Mouse (Mus musculus) erythroblast, embryonic 14.5 days (primary cell): Measurements from ENCODE around the gene Eif3f. TPM values are rescaled to one million over a fixed set of nuclear protein-coding genes. Genes with fewer than 3 reads are reported as not detected.

Experiments used
- H3K27me3 ChIP-seq: 2 replicates; pipeline ENCODE4 v1.6.1; 2012; ENCODE audit warnings: inconsistent platforms; ENCODE audit not compliant: control insufficient read depth
- H3K36me3 ChIP-seq: 2 replicates; pipeline ENCODE4 v1.6.1; 2012; ENCODE audit warnings: mild to moderate bottlenecking, inconsistent platforms; ENCODE audit not compliant: control insufficient read depth
- H3K4me1 ChIP-seq: 2 replicates; pipeline ENCODE4 v1.6.1; 2012; ENCODE audit warnings: inconsistent platforms; ENCODE audit not compliant: control insufficient read depth
- H3K4me3 ChIP-seq: replicated peaks from 2 replicates; pipeline ENCODE3; 2012; ENCODE audit warnings: moderate library complexity, mild to moderate bottlenecking, inconsistent platforms
- H3K9me3 ChIP-seq: 2 replicates; pipeline ENCODE4 v1.6.1; 2012; ENCODE audit warnings: low read length, inconsistent platforms, mixed read lengths; ENCODE audit not compliant: control insufficient read depth
- GATA1 ChIP-seq: IDR thresholded peaks from 2 replicates; pipeline ENCODE4 v1.6.1; 2012; ENCODE audit warnings: low read length, inconsistent platforms, mixed read lengths
- TAL1 ChIP-seq: IDR thresholded peaks from 3 replicates; pipeline ENCODE4 v1.6.1; 2012; ENCODE audit warnings: low read length, inconsistent platforms, mixed read lengths
- polyA plus RNA-seq: library from polyadenylated mRNA; stranded (reverse); fragments of >175 nt; gene quantifications from 2 replicates; pipeline ENCODE4 v1.2.3, GENCODE M21; 2012

Eif3f gene
- polyA plus RNA-seq: 37.1 and 38.6 TPM in 2 replicates

DNA sequence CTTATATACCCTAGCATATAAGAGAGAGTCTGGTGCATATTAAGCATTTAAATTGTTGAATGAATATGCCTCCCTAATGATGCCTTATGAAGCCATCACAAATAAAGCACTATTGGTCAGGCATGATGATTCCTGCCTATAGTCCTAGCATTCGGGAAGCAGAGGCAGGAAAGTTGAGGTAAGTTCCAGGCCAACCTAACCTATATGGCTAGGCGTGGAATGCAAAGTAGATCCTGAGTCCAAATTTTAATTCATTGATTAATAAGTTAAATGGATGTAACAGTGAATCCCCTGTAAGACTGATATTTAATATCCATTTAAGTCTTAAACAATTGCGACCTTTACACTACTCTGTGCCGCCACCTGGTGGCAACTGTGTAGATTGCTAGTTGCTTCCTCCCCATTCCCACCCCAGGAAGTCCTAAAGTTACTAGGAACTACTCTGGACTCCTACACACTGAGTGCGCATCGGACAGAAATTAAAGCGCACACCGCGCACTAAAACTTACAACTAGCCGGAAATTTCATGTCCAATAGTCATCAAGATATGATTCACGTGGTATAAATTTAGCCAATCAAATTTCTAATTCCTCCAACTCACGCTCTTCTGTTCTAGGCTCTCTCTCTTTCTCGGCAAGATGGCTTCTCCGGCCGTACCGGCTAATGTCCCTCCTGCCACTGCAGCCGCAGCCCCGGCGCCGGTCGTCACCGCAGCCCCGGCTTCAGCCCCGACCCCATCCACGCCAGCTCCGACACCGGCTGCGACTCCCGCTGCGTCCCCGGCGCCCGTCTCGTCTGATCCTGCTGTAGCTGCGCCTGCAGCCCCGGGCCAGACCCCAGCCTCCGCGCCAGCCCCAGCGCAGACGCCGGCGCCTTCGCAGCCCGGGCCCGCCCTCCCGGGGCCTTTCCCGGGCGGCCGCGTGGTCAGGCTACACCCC lies at the start of gene Eif3f:
Eif3f (plus strand) TSS at position 624 of the 938 bp plus-strand sequence.
- peaks cover 37% of the 10 kb centered on the region for H3K36me3 ChIP-seq
- H3K4me3 ChIP-seq: peak within 1 kb of the TSS; percentile 81
- TF ChIP-seq GATA1 (no peak), TAL1 (no peak)
- peaks cover 5% of the 10 kb centered on the region; the same call in 1 of the 2 replicates for H3K27me3 ChIP-seq
- H3K9me3 ChIP-seq: no peaks in the 10 kb centered on the region
- peaks cover 24% of the 10 kb centered on the region for H3K4me1 ChIP-seq

DNA sequence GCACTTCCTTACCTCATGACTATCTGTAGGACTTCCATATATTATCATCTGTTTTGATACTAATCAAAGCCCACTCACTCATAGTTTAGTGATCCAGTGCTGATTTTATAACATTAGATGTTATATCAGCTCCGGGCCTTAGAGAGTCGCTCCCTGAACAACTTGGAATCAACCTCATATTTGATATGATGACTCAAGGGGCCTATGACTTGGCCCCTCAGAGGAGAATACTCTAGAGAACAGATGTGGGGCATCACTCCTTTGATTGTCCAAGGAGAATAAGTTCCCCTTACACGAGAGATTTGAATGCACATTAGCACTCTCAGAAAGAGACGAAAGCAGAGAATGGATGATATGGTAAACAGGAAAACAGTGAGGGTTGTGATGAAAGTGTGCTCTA lies 49.3 kb upstream of the Eif3f start, which contains the start of gene Olfr518:
Olfr518 (minus strand) TSS at position 101 of the 400 bp plus-strand sequence.
- Histone ChIP-seq H3K4me3 (no peak within 1 kb of the TSS), H3K4me1 (no peaks in the 10 kb centered on the region), H3K27me3 (no peaks in the 10 kb centered on the region), H3K36me3 (no peaks in the 10 kb centered on the region), H3K9me3 (no peaks in the 10 kb centered on the region)
- TF ChIP-seq TAL1: no peak
- TF ChIP-seq GATA1: no peak

DNA sequence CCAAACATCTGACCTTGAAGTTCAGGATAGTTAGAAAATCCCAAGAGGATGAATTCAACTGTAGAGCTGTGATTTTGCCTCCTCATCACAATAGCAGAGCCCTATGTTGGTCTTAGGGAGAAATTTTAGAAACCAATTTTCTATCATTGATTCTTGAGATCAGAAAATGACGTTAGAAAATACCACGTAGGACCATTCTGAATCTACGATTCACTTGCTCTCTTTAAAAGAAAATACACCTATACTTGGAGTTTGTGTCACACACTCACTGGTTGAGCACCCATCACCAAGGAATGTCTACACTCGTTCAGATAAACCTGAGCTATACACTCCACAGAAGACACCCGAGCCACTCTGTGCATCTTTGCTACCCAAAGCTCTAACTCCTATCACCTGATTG lies 39.9 kb upstream of the Eif3f start, which contains the start of gene Olfr519:
Olfr519 (minus strand) TSS at position 101 of the 400 bp plus-strand sequence.
- H3K27me3 ChIP-seq: no peaks in the 10 kb centered on the region
- H3K4me1 ChIP-seq: no peaks in the 10 kb centered on the region
- no peak for TF ChIP-seq GATA1
- no peak for TF ChIP-seq TAL1
- H3K9me3 ChIP-seq: no peaks in the 10 kb centered on the region
- H3K36me3 ChIP-seq: no peaks in the 10 kb centered on the region
- H3K4me3 ChIP-seq: no peak within 1 kb of the TSS

DNA sequence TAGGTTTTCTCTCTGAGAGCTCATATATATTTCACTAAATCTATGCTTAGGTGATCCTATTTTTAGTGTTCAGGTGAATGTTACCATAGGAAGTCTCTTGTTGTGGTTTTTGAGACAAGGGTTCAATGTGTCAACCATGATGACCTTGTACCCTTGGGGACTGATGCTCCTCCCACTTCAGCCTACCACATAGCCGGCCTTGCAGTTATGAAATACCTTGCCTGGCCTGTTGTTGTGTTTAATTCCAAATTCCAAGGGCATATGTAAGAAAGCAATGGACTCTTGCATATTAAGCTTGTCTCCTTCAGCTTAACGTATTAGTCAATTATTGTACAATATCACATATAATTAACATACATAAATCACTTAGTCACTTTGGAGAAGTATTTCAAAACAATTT lies 30.2 kb upstream of the Eif3f start:
- TF ChIP-seq GATA1 (no peak), TAL1 (no peak)
- no peaks in the 10 kb centered on the region for H3K9me3 ChIP-seq
- no peak overlapping the region for H3K4me3 ChIP-seq
- H3K27me3 ChIP-seq: no peaks in the 10 kb centered on the region
- H3K36me3 ChIP-seq: no peaks in the 10 kb centered on the region
- no peaks in the 10 kb centered on the region for H3K4me1 ChIP-seq

DNA sequence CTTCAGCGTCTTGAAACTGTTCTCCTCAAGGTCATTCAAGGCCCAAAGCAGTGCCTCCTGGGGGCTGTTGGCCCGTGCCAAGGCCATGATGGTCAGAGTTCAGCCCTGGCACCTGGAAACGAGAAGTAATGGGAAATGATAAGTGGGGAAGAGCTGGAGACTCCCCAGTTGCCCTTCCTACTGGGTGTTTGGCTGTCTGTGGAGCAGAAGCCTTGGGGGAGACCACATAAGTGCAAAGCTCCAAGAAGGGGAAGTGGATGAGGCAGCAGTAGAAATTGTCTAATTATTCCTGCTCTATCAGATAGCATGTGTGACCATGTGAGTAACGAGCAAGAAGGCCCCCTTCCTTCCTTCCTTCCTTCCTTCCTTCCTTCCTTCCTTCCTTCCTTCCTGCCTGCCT lies 7.2 kb upstream of the Eif3f start:
- no peaks in the 10 kb centered on the region for H3K36me3 ChIP-seq
- TF ChIP-seq TAL1 (no peak), GATA1 (no peak)
- H3K4me1 ChIP-seq: no peaks in the 10 kb centered on the region
- no peak overlapping the region for H3K4me3 ChIP-seq
- peaks cover 3% of the 10 kb centered on the region; the same call in 1 of the 2 replicates for H3K27me3 ChIP-seq
- no peaks in the 10 kb centered on the region; the same call in 1 of the 2 replicates for H3K9me3 ChIP-seq

DNA sequence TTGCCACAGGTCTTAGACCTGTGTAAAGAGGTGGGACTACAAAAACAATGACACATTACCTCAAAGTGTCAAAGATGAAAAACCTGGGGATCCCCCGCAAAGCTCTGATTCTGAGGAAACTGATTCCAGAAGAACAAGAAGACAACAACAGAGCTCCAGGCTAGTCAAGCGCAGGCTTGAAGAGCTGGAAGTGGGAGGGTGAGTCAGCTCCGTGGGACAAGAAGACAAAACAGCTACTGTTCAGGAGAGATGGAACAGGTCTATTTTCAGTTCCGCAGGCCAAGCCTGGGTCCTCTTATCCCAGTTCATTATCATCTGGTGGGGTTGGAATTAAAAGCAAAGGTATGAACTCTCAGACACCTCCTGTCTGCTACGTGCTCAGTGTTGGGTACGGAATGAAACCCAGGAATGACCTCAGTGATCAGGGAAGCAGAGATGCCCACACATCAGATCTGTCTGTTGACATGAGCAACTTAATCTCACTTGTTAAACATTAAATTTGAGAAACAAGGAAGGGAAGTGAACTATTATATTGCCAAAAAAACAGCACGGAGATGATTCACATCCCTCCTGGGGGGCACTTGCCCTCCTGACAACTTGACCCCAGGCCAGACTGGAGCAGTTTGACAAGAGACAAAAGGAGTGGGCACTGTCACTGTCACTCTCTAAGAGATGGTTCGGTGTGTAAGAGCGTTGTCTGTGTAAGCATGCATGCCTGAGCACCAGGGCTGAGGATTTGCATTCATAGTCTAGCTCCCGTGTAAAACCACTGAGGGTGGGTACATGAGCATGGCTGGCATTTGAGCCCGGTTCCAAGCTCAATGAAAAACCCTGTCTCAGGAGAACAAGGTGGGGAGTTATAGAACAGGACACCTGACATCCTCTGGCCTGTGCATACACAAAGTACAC lies 5.7 kb upstream of the Eif3f start:
- Histone ChIP-seq H3K9me3 (no peaks in the 10 kb centered on the region; the same call in 1 of the 2 replicates), H3K27me3 (peaks cover 5% of the 10 kb centered on the region; the same call in 1 of the 2 replicates), H3K4me3 (no peak overlapping the region), H3K36me3 (no peaks in the 10 kb centered on the region), H3K4me1 (no peaks in the 10 kb centered on the region)
- TF ChIP-seq TAL1 (no peak), GATA1 (no peak)

DNA sequence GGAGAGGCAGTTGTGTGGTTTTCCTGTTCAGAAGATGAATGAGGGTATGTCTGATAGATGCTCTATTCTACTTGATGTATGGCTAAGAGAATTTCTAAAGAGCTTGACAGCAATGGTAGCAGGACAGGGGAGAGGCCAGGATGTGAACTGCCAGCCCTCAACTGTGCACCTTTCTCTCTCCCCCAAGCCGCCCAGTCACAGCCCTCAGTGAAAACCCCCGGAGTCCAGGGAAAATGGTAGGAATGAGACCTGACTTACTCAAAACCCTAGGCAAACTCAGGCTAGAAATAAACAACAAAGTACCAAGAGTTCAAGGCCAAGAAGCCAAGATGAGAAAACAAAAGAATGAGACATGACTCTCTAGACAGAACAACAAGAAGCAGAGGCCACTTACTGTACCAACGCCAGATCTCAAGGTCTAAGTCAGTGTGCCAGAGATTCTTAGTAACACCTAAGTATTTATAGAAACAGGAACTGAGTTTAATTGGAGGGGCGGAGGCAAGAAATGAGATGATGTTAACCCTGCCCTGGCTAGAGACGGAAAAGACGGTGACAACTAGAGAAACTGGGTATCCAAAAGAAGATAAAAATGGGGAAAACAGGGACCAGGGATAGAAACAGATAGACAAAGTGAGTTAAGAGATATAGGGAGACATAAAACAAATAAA lies 4.4 kb upstream of the Eif3f start, which contains the start of gene Nlrp10:
Nlrp10 (minus strand) TSS at position 453 of the 668 bp plus-strand sequence.
- TF ChIP-seq GATA1 (no peak), TAL1 (no peak)
- no peaks in the 10 kb centered on the region; the same call in 1 of the 2 replicates for H3K9me3 ChIP-seq
- peaks cover 5% of the 10 kb centered on the region; the same call in 1 of the 2 replicates for H3K27me3 ChIP-seq
- H3K4me3 ChIP-seq: no peak within 1 kb of the TSS
- H3K4me1 ChIP-seq: peaks cover 6% of the 10 kb centered on the region
- H3K36me3 ChIP-seq: no peaks in the 10 kb centered on the region

DNA sequence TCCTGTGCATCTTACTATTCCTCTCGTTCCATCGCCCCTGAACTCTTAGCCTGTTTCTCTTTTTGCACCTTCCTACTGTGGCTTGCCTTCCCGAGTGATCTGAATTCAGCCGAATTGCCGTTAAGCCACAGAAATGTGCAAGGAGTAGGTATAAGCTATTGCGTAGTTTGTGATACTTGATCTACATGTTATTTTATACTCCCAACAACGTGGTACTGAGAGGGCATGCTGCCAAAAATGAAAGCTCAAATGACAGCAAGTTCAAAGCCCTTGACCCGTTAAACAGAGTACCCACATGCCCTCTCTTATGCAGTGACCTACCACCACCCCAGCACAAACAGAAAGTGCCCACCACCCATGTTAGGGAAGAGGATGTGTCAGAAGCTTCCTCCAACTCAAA lies 619 bp downstream of the Eif3f start:
- peaks cover 5% of the 10 kb centered on the region; the same call in 1 of the 2 replicates for H3K27me3 ChIP-seq
- H3K36me3 ChIP-seq: peaks cover 44% of the 10 kb centered on the region
- H3K4me1 ChIP-seq: peaks cover 24% of the 10 kb centered on the region
- H3K4me3 ChIP-seq: peak overlapping the region; percentile 81
- TF ChIP-seq GATA1 (no peak), TAL1 (no peak)
- H3K9me3 ChIP-seq: no peaks in the 10 kb centered on the region

DNA sequence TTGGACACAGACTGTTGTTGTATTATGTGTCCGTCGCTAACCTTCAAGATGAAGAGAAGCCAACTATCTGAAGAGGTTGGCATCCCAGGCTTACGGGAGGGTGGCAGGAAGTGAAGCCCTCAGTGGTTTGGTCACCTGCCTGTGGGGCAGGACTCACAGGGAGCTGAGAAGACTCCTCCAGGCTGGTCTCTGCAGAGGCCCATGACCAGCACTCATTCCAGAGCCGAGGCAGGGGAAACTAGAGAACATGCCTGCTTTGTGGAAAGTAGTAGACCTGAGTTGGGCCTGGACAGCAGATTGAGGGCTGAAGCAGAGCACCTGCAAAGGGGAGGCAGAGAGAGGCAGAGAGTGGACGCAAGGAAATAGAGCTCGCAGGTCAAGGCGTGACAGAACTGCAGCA lies 1.2 kb downstream of the Eif3f start:
- Histone ChIP-seq H3K36me3 (peaks cover 50% of the 10 kb centered on the region), H3K4me1 (peaks cover 24% of the 10 kb centered on the region)
- TF ChIP-seq TAL1: no peak

More for the DNA sequence above, 1.2 kb downstream of the Eif3f start:
- Histone ChIP-seq H3K4me3 (peak overlapping the region; percentile 81), H3K27me3 (peaks cover 5% of the 10 kb centered on the region; the same call in 1 of the 2 replicates), H3K9me3 (no peaks in the 10 kb centered on the region)
